Mouse (Mus musculus): ENCODE measurements around the gene Kif5a. TPM values are rescaled to one million over a fixed set of nuclear protein-coding genes. Genes with fewer than 3 reads are reported as not detected.

Gene Kif5a
- polyA plus RNA-seq, 1 experiment from 2014 or later = 1.2 TPM

DNA sequence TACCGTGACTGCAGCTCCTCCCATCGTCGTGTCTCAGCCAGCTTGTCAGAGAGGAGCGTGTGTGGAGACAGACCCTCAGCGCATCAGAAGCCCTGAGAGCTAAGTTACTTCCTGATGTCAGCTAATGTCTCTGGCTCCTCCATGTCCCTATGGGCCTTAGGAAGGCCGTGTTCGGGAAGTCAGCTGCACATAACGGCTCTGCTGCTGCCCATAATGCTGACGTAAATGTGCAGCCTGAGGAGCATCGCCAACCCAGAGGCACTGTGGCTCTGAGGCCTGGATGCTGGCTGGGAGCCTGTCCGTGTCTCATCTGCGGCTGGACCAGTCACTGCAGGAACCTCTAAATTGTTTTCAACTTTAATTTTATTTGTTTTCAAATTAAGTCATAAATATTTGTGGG lies 5.9 kb upstream of the Kif5a start:
- no peaks in the 10 kb centered on the region; the same call in 1 of the 2 replicates for H3K36me3 ChIP-seq (ENCODE audit: control insufficient read depth, insufficient read depth, low read length)
- H3K9ac ChIP-seq (ENCODE audit: low read length) = no peak overlapping the region
- no peak overlapping the region for H3K27ac ChIP-seq (ENCODE audit: low read length)
- ATAC-seq (ENCODE audit: low read depth) = no peak
- WGBS = 72% methylated on average over 12 of the region's 12 CpGs
- H3K4me3 ChIP-seq (ENCODE audit: low read length) = no peak overlapping the region
- H3K4me2 ChIP-seq (ENCODE audit: low read depth, low read length) = no peak overlapping the region
- peaks cover 7% of the 10 kb centered on the region for H3K4me1 ChIP-seq (replicated peaks; ENCODE audit: control insufficient read depth, insufficient read depth, low read length)
- H3K27me3 ChIP-seq (ENCODE audit: control insufficient read depth, insufficient read depth, low read depth, low read length) = peaks cover 3% of the 10 kb centered on the region; the same call in 1 of the 2 replicates
- H3K9me3 ChIP-seq (ENCODE audit: control insufficient read depth, low read length) = no peaks in the 10 kb centered on the region

DNA sequence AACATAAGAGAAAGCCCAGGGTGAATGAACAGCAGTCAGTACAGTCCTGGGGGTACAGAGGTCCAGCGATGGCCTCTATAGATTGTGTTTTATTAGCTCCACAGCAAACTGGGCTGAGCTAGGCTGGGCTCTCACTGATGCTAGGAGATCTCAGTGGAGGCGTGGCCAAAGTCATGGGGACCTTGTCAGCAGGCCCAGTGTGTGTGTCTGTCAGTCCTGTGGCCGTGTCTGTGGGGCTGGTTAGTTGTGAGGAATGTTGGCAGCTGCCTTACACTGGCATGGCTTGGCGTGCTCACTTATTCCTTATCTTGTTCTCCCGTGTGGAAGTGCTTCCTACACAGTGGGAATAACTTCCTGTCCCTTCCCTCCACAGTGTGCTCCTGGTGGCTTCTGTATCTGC lies 5.3 kb upstream of the Kif5a start:
- H3K4me1 ChIP-seq (replicated peaks; ENCODE audit: control insufficient read depth, insufficient read depth, low read length) = peaks cover 7% of the 10 kb centered on the region
- no peak overlapping the region for H3K4me2 ChIP-seq (ENCODE audit: low read depth, low read length)
- H3K27me3 ChIP-seq (ENCODE audit: control insufficient read depth, insufficient read depth, low read depth, low read length) = peaks cover 5% of the 10 kb centered on the region; the same call in 1 of the 2 replicates
- no peak overlapping the region for H3K9ac ChIP-seq (ENCODE audit: low read length)
- 62% methylated on average over 5 of the region's 5 CpGs for WGBS
- H3K27ac ChIP-seq (ENCODE audit: low read length) = no peak overlapping the region
- no peaks in the 10 kb centered on the region for H3K9me3 ChIP-seq (ENCODE audit: control insufficient read depth, low read length)
- H3K4me3 ChIP-seq (ENCODE audit: low read length) = no peak overlapping the region
- no peak for ATAC-seq (ENCODE audit: low read depth)
- no peaks in the 10 kb centered on the region; the same call in 1 of the 2 replicates for H3K36me3 ChIP-seq (ENCODE audit: control insufficient read depth, insufficient read depth, low read length)

DNA sequence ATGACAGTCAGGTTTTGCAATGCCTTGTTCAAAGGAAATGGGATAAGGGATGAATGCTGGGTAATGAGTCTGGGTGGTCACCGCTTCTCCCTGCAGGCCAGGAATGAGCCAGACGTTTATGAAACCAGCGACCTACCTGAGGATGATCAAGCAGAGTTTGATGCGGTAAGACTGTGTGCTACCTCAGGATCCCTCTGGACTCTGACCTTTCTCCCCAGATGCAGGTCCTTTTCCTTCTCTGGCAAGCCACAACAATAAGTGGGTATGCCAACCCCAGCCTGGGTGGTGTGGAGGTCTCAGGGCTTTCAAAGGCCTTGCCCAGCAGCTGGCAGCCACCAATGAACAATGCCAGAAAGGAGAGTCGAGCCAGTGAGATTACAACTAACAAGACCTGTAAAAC lies 4.2 kb upstream of the Kif5a start:
- H3K9ac ChIP-seq (ENCODE audit: low read length) = peak overlapping the region; percentile 99
- H3K36me3 ChIP-seq (ENCODE audit: control insufficient read depth, insufficient read depth, low read length) = no peaks in the 10 kb centered on the region; the same call in 1 of the 2 replicates
- H3K9me3 ChIP-seq (ENCODE audit: control insufficient read depth, low read length) = no peaks in the 10 kb centered on the region
- peaks cover 13% of the 10 kb centered on the region for H3K4me1 ChIP-seq (replicated peaks; ENCODE audit: control insufficient read depth, insufficient read depth, low read length)
- WGBS = 72% methylated on average over 5 of the region's 5 CpGs
- H3K27me3 ChIP-seq (ENCODE audit: control insufficient read depth, insufficient read depth, low read depth, low read length) = peaks cover 11% of the 10 kb centered on the region
- no peak for ATAC-seq (ENCODE audit: low read depth)
- no peak overlapping the region for H3K27ac ChIP-seq (ENCODE audit: low read length)
- peak overlapping the region; percentile 90 for H3K4me2 ChIP-seq (ENCODE audit: low read depth, low read length)
- peak overlapping the region; percentile 83 for H3K4me3 ChIP-seq (ENCODE audit: low read length)

DNA sequence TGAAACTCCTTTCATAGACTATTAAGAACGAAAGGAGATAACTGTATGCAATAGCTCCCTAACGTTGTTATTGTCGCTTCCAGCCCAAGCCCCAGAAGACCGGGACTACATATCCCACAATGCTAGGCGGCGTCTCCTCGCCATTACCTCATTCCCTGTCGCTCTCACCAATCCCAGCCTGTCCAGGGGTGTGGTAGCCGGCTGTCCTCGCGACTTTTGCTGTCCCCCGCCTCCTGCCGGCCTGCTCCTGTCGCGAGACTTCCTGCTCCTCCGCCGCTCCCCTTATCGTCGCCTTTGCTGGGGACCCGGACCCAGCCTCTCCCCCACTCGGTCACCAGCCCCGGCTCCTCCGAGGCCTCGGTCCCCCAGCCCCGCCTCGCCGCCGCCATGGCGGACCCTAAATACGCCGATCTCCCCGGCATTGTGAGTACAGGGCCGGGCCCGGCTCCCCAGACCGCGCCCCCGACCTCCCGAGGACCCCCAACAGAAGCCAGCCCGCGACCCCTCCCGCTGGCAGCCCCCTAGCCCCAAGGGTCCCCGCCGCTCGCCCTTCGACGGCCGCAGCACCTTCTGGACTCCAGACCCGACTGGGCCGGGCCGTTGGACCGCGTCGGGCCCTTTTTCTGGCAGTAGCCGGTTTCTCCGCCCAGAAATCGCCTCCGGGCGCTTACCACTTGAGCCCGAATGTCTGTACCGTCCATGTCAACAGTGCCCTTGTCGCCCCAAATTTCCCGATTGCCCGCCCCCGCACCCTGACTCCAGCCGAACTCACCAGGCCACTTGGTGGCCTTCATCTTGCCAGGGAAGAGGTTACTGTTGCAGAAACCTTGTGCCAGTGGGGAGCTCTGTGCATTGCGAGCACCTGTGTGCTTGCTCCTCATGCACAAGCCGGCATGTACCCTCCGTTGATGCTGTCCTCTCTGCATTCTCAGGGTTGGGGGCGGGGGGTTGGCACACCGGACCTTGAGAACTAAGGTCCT lies 3.3 kb upstream of the Kif5a start, which contains the start of gene Dctn2:
TSS of gene Dctn2 (plus strand) at position 257 of the 980 bp plus-strand sequence.
- Histone ChIP-seq H3K9me3 (ENCODE audit: control insufficient read depth, low read length) (no peaks in the 10 kb centered on the region), H3K4me1 (replicated peaks; ENCODE audit: control insufficient read depth, insufficient read depth, low read length) (peaks cover 13% of the 10 kb centered on the region), H3K27me3 (ENCODE audit: control insufficient read depth, insufficient read depth, low read depth, low read length) (peaks cover 20% of the 10 kb centered on the region), H3K4me3 (ENCODE audit: low read length) (peak within 1 kb of the TSS; percentile 83), H3K9ac (ENCODE audit: low read length) (peak within 1 kb of the TSS; percentile 99), H3K27ac (ENCODE audit: low read length) (peak within 1 kb of the TSS; percentile 81), H3K36me3 (ENCODE audit: control insufficient read depth, insufficient read depth, low read length) (no peaks in the 10 kb centered on the region; the same call in 1 of the 2 replicates), H3K4me2 (ENCODE audit: low read depth, low read length) (peak within 1 kb of the TSS; percentile 90)
- WGBS = under 1% methylated on average over 70 of the region's 70 CpGs
- ATAC-seq (ENCODE audit: low read depth) = peak; percentile 99

DNA sequence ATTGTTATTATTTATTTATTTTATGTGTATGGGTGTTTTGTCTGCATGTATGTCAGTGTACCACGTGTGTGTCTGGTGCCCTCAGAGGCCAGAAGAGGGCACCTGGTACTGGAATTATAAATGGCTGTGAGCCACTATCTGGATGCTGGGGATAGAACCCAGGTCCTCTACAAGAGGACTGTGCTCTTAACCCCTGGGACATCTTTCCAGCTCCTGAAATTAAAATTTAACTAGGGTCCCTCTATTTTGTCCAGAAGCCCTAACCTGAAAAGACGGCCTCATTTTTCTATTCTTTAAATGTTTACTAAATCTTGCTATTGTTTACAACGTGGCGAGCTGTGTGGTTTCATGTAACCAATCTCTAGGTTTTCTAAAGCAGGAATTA lies 2.6 kb upstream of the Kif5a start:
- Histone ChIP-seq H3K27ac (ENCODE audit: low read length) (no peak overlapping the region), H3K9ac (ENCODE audit: low read length) (no peak overlapping the region), H3K4me2 (ENCODE audit: low read depth, low read length) (peak overlapping the region; percentile 41), H3K27me3 (ENCODE audit: control insufficient read depth, insufficient read depth, low read depth, low read length) (peaks cover 20% of the 10 kb centered on the region), H3K9me3 (ENCODE audit: control insufficient read depth, low read length) (no peaks in the 10 kb centered on the region), H3K4me1 (replicated peaks; ENCODE audit: control insufficient read depth, insufficient read depth, low read length) (peaks cover 13% of the 10 kb centered on the region), H3K4me3 (ENCODE audit: low read length) (peak overlapping the region; percentile 83), H3K36me3 (ENCODE audit: control insufficient read depth, insufficient read depth, low read length) (no peaks in the 10 kb centered on the region)
- 0 out of 2 replicates have a peak, but pooled peaks have one; percentile 21 for ATAC-seq (ENCODE audit: low read depth)
- WGBS = 23% methylated on average over 4 of the region's 4 CpGs

DNA sequence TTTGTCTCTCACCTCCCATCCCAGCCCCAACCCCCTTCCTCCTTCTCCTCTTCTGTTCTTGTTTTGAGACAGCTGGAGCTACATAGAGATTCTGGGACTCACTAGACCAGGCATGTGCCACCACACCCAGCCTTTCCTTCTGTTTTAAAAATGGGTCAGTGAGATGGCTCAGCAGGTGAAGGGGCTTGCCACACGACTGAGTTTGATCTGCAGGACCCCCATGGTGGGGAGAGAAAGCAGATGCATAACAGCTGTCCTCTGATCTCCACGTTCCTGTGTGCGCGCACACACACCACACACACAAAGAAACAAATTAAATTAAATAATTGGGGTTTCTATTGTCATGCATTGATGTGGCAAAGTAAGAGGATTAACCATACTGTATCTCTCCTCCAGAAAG lies 1.8 kb upstream of the Kif5a start:
- Histone ChIP-seq H3K4me2 (ENCODE audit: low read depth, low read length) (no peak overlapping the region), H3K36me3 (ENCODE audit: control insufficient read depth, insufficient read depth, low read length) (no peaks in the 10 kb centered on the region), H3K9me3 (ENCODE audit: control insufficient read depth, low read length) (no peaks in the 10 kb centered on the region), H3K27me3 (ENCODE audit: control insufficient read depth, insufficient read depth, low read depth, low read length) (peaks cover 20% of the 10 kb centered on the region), H3K9ac (ENCODE audit: low read length) (no peak overlapping the region), H3K27ac (ENCODE audit: low read length) (no peak overlapping the region), H3K4me3 (ENCODE audit: low read length) (no peak overlapping the region), H3K4me1 (replicated peaks; ENCODE audit: control insufficient read depth, insufficient read depth, low read length) (peaks cover 13% of the 10 kb centered on the region)
- ATAC-seq (ENCODE audit: low read depth) = no peak
- 75% methylated on average over 4 of the region's 4 CpGs for WGBS

DNA sequence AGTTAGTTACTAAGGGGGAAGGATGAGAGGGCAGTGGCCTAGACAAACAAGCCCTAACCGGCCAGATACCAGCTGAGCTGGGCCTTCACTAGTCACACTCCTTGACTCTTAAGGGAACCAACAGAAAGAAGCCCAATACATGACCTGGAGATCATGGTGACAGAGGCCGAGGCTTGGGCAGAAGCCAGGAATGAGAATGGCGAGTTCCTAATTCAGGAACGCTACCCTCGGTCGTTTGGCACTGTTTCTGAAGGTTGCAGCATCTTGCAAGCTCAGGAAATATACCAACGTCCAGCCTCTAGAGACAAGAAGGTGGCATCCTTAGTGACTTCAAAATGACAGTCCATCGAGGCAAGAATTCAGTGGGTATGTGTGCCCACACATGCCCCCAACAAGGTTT lies 1.2 kb upstream of the Kif5a start:
- H3K27me3 ChIP-seq (ENCODE audit: control insufficient read depth, insufficient read depth, low read depth, low read length) = peaks cover 20% of the 10 kb centered on the region
- no peaks in the 10 kb centered on the region for H3K36me3 ChIP-seq (ENCODE audit: control insufficient read depth, insufficient read depth, low read length)
- H3K9me3 ChIP-seq (ENCODE audit: control insufficient read depth, low read length) = no peaks in the 10 kb centered on the region
- no peak overlapping the region for H3K9ac ChIP-seq (ENCODE audit: low read length)
- peaks cover 13% of the 10 kb centered on the region for H3K4me1 ChIP-seq (replicated peaks; ENCODE audit: control insufficient read depth, insufficient read depth, low read length)
- H3K27ac ChIP-seq (ENCODE audit: low read length) = no peak overlapping the region
- ATAC-seq (ENCODE audit: low read depth) = no peak
- H3K4me2 ChIP-seq (ENCODE audit: low read depth, low read length) = no peak overlapping the region
- whole genome bisulfite sequencing = 77% methylated on average over 8 of the region's 8 CpGs
- H3K4me3 ChIP-seq (ENCODE audit: low read length) = no peak overlapping the region

DNA sequence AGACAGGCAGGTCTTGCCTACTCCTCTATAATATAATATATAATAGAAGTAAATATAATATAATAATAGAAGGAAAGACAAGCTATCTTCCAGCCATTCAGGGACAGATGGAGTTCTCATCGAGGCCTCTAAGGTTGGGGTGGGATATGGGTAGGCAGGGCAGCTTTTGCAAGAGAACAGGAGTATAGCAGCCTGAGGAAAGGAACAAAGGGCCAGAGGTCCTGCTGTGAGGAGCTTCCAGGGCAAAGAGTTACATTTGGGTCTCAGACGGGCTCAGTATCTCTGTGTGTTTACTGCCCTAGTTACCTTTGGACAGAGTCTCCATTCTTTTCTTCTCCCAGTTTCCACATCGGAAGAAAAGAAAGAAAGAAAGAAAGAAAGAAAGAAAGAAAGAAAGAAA lies 483 bp upstream of the Kif5a start:
- ATAC-seq (ENCODE audit: low read depth) = no peak
- Histone ChIP-seq H3K9me3 (ENCODE audit: control insufficient read depth, low read length) (no peaks in the 10 kb centered on the region), H3K9ac (ENCODE audit: low read length) (no peak overlapping the region), H3K4me1 (replicated peaks; ENCODE audit: control insufficient read depth, insufficient read depth, low read length) (peaks cover 13% of the 10 kb centered on the region), H3K27me3 (ENCODE audit: control insufficient read depth, insufficient read depth, low read depth, low read length) (peaks cover 20% of the 10 kb centered on the region), H3K4me2 (ENCODE audit: low read depth, low read length) (no peak overlapping the region), H3K27ac (ENCODE audit: low read length) (no peak overlapping the region), H3K4me3 (ENCODE audit: low read length) (no peak overlapping the region), H3K36me3 (ENCODE audit: control insufficient read depth, insufficient read depth, low read length) (no peaks in the 10 kb centered on the region)
- WGBS = 64% methylated on average over 3 of the region's 3 CpGs

DNA sequence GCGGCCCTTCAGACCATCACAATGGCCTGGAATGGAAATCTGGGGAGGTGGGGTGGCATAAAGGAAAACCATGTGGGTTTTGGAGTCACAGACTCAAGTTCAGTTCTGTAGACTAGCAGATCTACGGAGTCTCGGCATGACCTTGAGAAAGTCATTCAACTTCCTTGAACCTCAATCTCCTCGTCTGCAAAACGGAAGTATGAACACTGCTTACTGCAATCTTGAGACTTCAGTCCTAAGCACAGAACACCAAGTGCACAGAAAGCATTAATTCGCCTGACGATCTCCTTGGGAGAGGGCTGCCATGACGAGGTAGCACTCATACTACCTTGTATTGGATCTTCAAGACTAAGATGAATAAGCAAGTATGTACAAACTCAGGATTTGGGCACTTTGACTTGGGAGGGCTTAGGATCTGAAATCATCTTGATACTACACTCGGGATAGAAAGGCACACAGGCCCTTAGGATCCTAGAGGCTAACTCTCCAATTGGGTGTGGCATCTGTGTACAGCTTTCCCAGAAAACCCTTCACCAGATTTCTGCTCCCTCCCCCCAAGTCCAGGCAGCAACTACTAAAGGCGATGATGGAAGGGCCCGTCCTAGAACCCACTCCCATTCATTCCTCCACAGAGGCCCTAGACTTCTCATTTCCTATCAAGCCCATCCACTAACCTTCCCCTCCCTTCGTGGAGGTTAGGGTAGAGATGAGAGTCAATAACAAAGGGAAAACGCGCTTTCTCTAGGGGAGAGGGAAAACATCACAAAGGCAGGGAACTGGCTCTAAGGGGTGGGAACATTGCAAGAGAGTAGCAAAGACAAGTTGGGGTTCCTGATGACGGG lies 1.2 kb downstream of the Kif5a start:
- Histone ChIP-seq H3K9me3 (ENCODE audit: control insufficient read depth, low read length) (no peaks in the 10 kb centered on the region), H3K9ac (ENCODE audit: low read length) (no peak overlapping the region), H3K4me1 (replicated peaks; ENCODE audit: control insufficient read depth, insufficient read depth, low read length) (peaks cover 7% of the 10 kb centered on the region), H3K27ac (ENCODE audit: low read length) (no peak overlapping the region), H3K27me3 (ENCODE audit: control insufficient read depth, insufficient read depth, low read depth, low read length) (peaks cover 20% of the 10 kb centered on the region), H3K36me3 (ENCODE audit: control insufficient read depth, insufficient read depth, low read length) (no peaks in the 10 kb centered on the region), H3K4me2 (ENCODE audit: low read depth, low read length) (no peak overlapping the region; the same call in 1 of the 2 replicates), H3K4me3 (ENCODE audit: low read length) (no peak overlapping the region)
- 63% methylated on average over 15 of the region's 15 CpGs for WGBS
- no peak for ATAC-seq (ENCODE audit: low read depth)
